Mouse (Mus musculus): Measurements from ENCODE around the gene Gm7544.

- no peak for TF ChIP-seq CTCF (IDR thresholded peaks at IDR 0.05; ENCODE audit: borderline replicate concordance, insufficient read depth, low read length)
- no peak for TF ChIP-seq POLR2A (IDR thresholded peaks at IDR 0.05; ENCODE audit: low read depth, low read length)
Measured at GRCm38 (mm10) chr1:82966413-82966812, 10.6 kb upstream of the Gm7544 start.
